Comparison of ENCODE assay signal across 8 mouse cellular contexts in genomic region chr12:51865061-51865789, GRCm38 (mm10). TPM values are rescaled to one million over a fixed set of nuclear protein-coding genes. Genes with fewer than 3 reads are reported as not detected.
A peak's percentile ranks its signal among the peaks of the same experiment; 100 is the strongest.
DNase-seq lines count a peak whose midpoint lies in the region; ATAC-seq and TF ChIP-seq lines count a peak whose summit lies in the region.

No protein-coding gene starts in this region.

- H3K27me3 ChIP-seq in kidney, postnatal 0 days (ENCODE audit: insufficient read depth, low read length): no peaks in the 10 kb centered on the region
- no peaks in the 10 kb centered on the region for H3K27me3 ChIP-seq in hindbrain, embryonic 15.5 days
- H3K27me3 ChIP-seq in cerebellum, adult 2 months (ENCODE audit: control insufficient read depth, insufficient read depth, low read length): no peaks in the 10 kb centered on the region

- H3K27ac ChIP-seq in kidney, postnatal 0 days: peak overlapping the region; percentile 44
- peak overlapping the region; percentile 18 for H3K27ac ChIP-seq in hindbrain, embryonic 15.5 days (replicated peaks)
- no peak overlapping the region for H3K27ac ChIP-seq in cerebellum, adult 2 months (ENCODE audit: insufficient read depth, low read length)

- no peak overlapping the region for H3K9ac ChIP-seq in kidney, postnatal 0 days (ENCODE audit: low read depth, low read length)
- H3K9ac ChIP-seq in hindbrain, embryonic 15.5 days: no peak overlapping the region

- H3K4me3 ChIP-seq in kidney, postnatal 0 days (replicated peaks; ENCODE audit: low read depth, low read length): no peak overlapping the region
- no peak overlapping the region for H3K4me3 ChIP-seq in hindbrain, embryonic 15.5 days
- H3K4me3 ChIP-seq in cerebellum, adult 2 months (replicated peaks; ENCODE audit: insufficient read depth, low read depth, low read length): no peak overlapping the region

- no peak for DNase-seq in kidney, postnatal 0 days (ENCODE audit: low spot score)
- DNase-seq in kidney, postnatal 4 days: no peak
- peak; percentile 73 for DNase-seq in adrenal gland, adult 2 months
- peak; percentile 33 to 34 for DNase-seq in monocyte, adult 2 months (ENCODE audit: low read depth in 1 of 2, low spot score in 2 of 2)
- DNase-seq in thymus, postnatal 4 days: no peak
- no peak for DNase-seq in left cerebral cortex, postnatal 36 days (ENCODE audit: low spot score in 2 of 2)
- no peak for DNase-seq in cerebellum, adult 2 months

- 0 out of 2 replicates have a peak, but pooled peaks cover 8% of the 10 kb centered on the region for H3K4me1 ChIP-seq in kidney, postnatal 0 days (replicated peaks; ENCODE audit: insufficient read depth, low read length)
- H3K4me1 ChIP-seq in hindbrain, embryonic 15.5 days (replicated peaks): peaks cover 16% of the 10 kb centered on the region
- peaks cover 8% of the 10 kb centered on the region for H3K4me1 ChIP-seq in cerebellum, adult 2 months (ENCODE audit: control insufficient read depth, insufficient read depth, low read length)

- no peak overlapping the region for H3K4me2 ChIP-seq in kidney, postnatal 0 days (ENCODE audit: low read length)
- peak overlapping the region; percentile 13; the same call in 1 of the 2 replicates for H3K4me2 ChIP-seq in hindbrain, embryonic 15.5 days

- TF ChIP-seq CTCF in kidney, postnatal 0 days (IDR thresholded peaks at IDR 0.05; ENCODE audit: low read depth): no peak
- TF ChIP-seq CTCF in cerebellum, adult 2 months (IDR thresholded peaks at IDR 0.05; ENCODE audit: borderline replicate concordance, insufficient read depth, low read depth, low read length): no peak

- no peaks in the 10 kb centered on the region for H3K9me3 ChIP-seq in kidney, postnatal 0 days (replicated peaks; ENCODE audit: low read length)
- H3K9me3 ChIP-seq in hindbrain, embryonic 15.5 days: no peaks in the 10 kb centered on the region

- no peak for TF ChIP-seq POLR2A in cerebellum, adult 2 months (IDR thresholded peaks at IDR 0.05; ENCODE audit: borderline replicate concordance, insufficient read depth, low read length)

- WGBS in kidney, postnatal 0 days: 51% methylated on average over 9 of the region's 9 CpGs
- 37% methylated on average over 9 of the region's 9 CpGs for WGBS in hindbrain, embryonic 15.5 days
- WGBS in cerebellum, adult 2 months: 52% methylated on average over 9 of the region's 9 CpGs

- intact Hi-C loops in left cerebral cortex, postnatal 36 days (cut with DNase I): no loop called here

- H3K36me3 ChIP-seq in kidney, postnatal 0 days (ENCODE audit: insufficient read depth, low read length): no peaks in the 10 kb centered on the region
- no peaks in the 10 kb centered on the region for H3K36me3 ChIP-seq in hindbrain, embryonic 15.5 days

- no peak for ATAC-seq in kidney, postnatal 0 days (replicated peaks; ENCODE audit: low FRiP score, low read depth)
- ATAC-seq in hindbrain, embryonic 15.5 days (ENCODE audit: low FRiP score, low read depth): no peak

RNA-seq across cellular contexts. Expression of gene Hectd1, which starts 35.9 kb away (rescaled TPM):
- polyA plus RNA-seq in kidney, postnatal 0 days (2015; fragmentation: Nextera tagmentation; extraction: Ambion mirVana): 28.1 and 30.9 TPM in 2 replicates
- 10 to 100 TPM; 70.7 to 81.7 TPM for total RNA-seq in adrenal gland, adult 2 months (2021)
- polyA plus RNA-seq in adrenal gland, adult 2 months (2012; rRNA removed): 6.3 and 8.0 TPM in 2 replicates
- polyA plus RNA-seq in hindbrain, embryonic 15.5 days (2015; fragmentation: Nextera tagmentation; extraction: Ambion mirVana): 35.3 and 37.0 TPM in 2 replicates
- total RNA-seq in left cerebral cortex, postnatal 36 days (2021): 10 to 100 TPM; 80.3 to 85.1 TPM
- 39.4 and 41.9 TPM in 2 replicates for polyA plus RNA-seq in cerebellum, adult 2 months (2012; rRNA removed)

Comparison
In these comparisons a context has a peak if more than half of its experiments do, and no peak if none do; other contexts are left out.
1. DNase-seq: peak in adrenal gland, adult 2 months (single experiment) and monocyte, adult 2 months (2 of 2); none in kidney, postnatal 0 days (single experiment), kidney, postnatal 4 days (0 of 2), thymus, postnatal 4 days (single experiment), left cerebral cortex, postnatal 36 days (0 of 2) and cerebellum, adult 2 months (0 of 2).